Mouse (Mus musculus) forebrain, embryonic 13.5 days (tissue): Measurements from ENCODE around the gene Thada. TPM values are rescaled to one million over a fixed set of nuclear protein-coding genes. Genes with fewer than 3 reads are reported as not detected.

Experiments used
- ATAC-seq: fragments of 200-750 bp; cut with Nextera tagmentation; 2 replicates; pipeline ENCODE4 v1.8.0; 2017
- H3K27ac ChIP-seq: fragments of 300-500 bp; sonication (generic); 2 replicates; pipeline ENCODE4 v1.5.1; 2015; ENCODE audit warnings: inconsistent platforms, mild to moderate bottlenecking, moderate library complexity
- H3K27me3 ChIP-seq: fragments of 300-500 bp; sonication (generic); 2 replicates; pipeline ENCODE4 v1.6.1; 2015; ENCODE audit warnings: mild to moderate bottlenecking, inconsistent platforms
- H3K36me3 ChIP-seq: fragments of 300-500 bp; sonication (generic); 2 replicates; pipeline ENCODE4 v1.6.1; 2015; ENCODE audit warnings: mild to moderate bottlenecking, inconsistent platforms; ENCODE audit not compliant: poor library complexity, severe bottlenecking
- H3K4me1 ChIP-seq: fragments of 300-500 bp; sonication (generic); 2 replicates; pipeline ENCODE4 v1.6.1; 2015; ENCODE audit warnings: inconsistent platforms
- H3K4me2 ChIP-seq: fragments of 300-500 bp; sonication (generic); 2 replicates; pipeline ENCODE4 v1.6.1; 2015; ENCODE audit warnings: inconsistent platforms, mild to moderate bottlenecking, moderate library complexity
- H3K4me3 ChIP-seq: fragments of 300-500 bp; sonication (generic); 2 replicates; pipeline ENCODE4 v1.5.1; 2015; ENCODE audit warnings: mild to moderate bottlenecking, inconsistent platforms
- H3K9ac ChIP-seq: fragments of 300-500 bp; sonication (generic); 2 replicates; pipeline ENCODE4 v1.6.1; 2015; ENCODE audit warnings: mild to moderate bottlenecking, inconsistent platforms
- H3K9me3 ChIP-seq: fragments of 300-500 bp; sonication (generic); replicated peaks from 2 replicates; pipeline ENCODE4 v1.6.1; 2016; ENCODE audit warnings: inconsistent platforms
- WGBS: fragments of 180-500 bp; shearing (Covaris S2); methylation state at CpG from one replicate; pipeline ENCODE4 v1.1.7; 2015; 5-methylcytosine and 5-hydroxymethylcytosine counted together
- polyA plus RNA-seq: library from polyadenylated mRNA; unstranded; fragments of >200 nt; fragmentation: Nextera tagmentation; extraction: Ambion mirVana; gene quantifications from 2 replicates; pipeline ENCODE4 v1.2.1, GENCODE M21; 2015

Thada gene
- polyA plus RNA-seq, 1 experiment from 2014 or later, result 6.9 TPM

DNA sequence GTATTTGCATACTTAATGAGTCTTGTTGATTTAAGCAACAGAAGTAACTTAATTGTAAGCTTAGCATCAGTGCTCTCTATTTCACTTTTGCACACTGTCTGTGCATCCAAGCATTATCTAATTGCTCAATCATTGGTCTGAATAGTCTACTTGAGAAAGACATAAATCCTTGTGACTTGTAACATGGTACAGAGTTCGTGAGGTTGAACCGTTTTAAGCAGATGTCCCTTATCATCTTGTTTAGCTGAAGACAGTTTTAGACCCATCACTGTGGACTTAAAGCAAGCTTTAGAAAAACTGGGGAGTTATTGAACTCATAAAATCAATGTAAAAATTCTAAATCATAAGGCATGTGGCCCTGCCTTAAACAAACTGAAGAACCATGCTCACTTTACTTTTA lies 31.6 kb upstream of the Thada start:
- Histone ChIP-seq H3K27ac (no peak overlapping the region), H3K4me1 (peaks cover 6% of the 10 kb centered on the region; the same call in 1 of the 2 replicates), H3K36me3 (no peaks in the 10 kb centered on the region), H3K27me3 (no peaks in the 10 kb centered on the region), H3K9me3 (no peaks in the 10 kb centered on the region), H3K4me3 (no peak overlapping the region), H3K9ac (no peak overlapping the region), H3K4me2 (no peak overlapping the region)
- no peak for ATAC-seq
- 67% methylated on average over 2 of the region's 2 CpGs for WGBS

DNA sequence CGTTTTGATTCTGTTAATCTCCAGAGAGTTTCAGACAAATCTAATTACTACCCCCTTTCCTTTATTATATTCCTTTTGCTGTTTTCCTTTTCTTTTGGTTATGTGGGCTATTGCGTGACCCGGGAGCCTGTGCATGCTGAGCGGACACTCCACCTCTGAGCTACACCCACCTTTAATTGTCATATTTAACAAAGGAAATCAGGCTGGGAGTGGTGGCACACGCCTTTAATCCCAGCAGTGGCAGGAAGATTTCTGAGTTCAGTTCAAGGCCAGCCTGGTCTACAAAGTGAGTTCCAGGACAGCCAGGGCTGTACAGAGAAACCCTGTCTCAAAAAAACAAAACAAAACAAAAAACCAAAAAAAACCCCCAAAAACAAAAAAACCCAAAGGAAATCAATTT lies 31.0 kb upstream of the Thada start:
- no peak overlapping the region for H3K4me2 ChIP-seq
- no peak overlapping the region for H3K9ac ChIP-seq
- no peaks in the 10 kb centered on the region for H3K9me3 ChIP-seq
- no peak overlapping the region for H3K4me3 ChIP-seq
- peaks cover 6% of the 10 kb centered on the region; the same call in 1 of the 2 replicates for H3K4me1 ChIP-seq
- no peak for ATAC-seq
- no peak overlapping the region for H3K27ac ChIP-seq
- no peaks in the 10 kb centered on the region for H3K36me3 ChIP-seq
- H3K27me3 ChIP-seq, result no peaks in the 10 kb centered on the region
- 78% methylated on average over 5 of the region's 5 CpGs for WGBS

DNA sequence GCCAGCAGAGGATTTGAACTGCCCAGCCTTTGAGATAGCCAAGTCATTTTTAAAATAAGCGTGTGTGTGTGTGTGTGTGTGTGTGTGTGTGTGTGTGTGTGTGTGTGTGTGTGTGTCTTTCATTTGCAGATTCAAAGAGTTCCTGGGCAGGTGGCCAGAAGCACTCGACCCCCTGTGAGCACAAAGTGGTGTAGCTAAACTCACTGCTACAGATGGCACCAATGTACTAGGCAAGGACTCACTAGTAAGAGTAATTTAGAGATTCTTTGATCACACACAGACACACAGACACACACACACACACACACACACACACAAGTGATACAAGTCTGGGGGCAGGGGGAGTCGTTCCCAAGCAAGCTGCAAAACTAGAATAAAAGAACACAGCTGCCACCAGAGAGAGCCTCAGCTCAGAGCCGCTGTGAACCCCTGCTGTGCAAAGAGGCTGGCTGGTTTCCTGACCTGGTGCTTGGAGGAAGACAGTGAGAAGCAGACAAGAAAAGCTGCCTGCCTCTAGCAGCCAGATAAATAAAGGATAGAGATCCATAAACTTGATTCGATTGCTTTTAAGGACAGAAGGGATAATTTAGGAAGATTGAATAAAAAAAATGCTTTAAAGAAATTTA lies 26.4 kb upstream of the Thada start:
- WGBS, result 23% methylated on average over 5 of the region's 5 CpGs
- H3K4me2 ChIP-seq, result no peak overlapping the region
- H3K36me3 ChIP-seq, result no peaks in the 10 kb centered on the region
- H3K9ac ChIP-seq, result no peak overlapping the region
- no peaks in the 10 kb centered on the region for H3K27me3 ChIP-seq
- no peak overlapping the region for H3K4me3 ChIP-seq
- H3K4me1 ChIP-seq, result no peaks in the 10 kb centered on the region
- no peak for ATAC-seq
- no peak overlapping the region for H3K27ac ChIP-seq
- no peaks in the 10 kb centered on the region for H3K9me3 ChIP-seq

DNA sequence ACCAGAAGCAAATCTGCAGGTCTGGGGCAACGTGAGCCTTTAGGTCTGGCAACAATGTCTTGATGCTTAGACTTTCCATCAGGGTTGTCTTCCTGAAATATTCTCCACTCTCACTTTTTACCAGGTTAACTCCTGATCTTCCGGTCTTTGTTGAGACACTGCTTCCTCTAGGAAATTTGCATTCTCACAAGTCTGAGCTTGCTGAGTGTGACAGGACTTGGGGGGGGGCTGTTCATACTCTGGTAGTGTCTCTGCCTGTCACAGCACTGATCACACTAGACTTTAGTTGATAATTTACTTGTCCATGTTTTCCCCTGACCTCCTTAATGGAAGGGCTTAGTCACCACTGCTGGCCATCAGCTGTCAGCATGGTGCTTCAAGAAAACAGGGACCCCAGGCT lies 21.4 kb upstream of the Thada start:
- Histone ChIP-seq H3K36me3 (no peaks in the 10 kb centered on the region), H3K4me3 (no peak overlapping the region), H3K4me1 (no peaks in the 10 kb centered on the region), H3K9me3 (no peaks in the 10 kb centered on the region), H3K9ac (no peak overlapping the region), H3K27me3 (no peaks in the 10 kb centered on the region), H3K27ac (no peak overlapping the region), H3K4me2 (no peak overlapping the region)
- no peak for ATAC-seq
- WGBS, result 83% methylated on average over 2 of the region's 2 CpGs

DNA sequence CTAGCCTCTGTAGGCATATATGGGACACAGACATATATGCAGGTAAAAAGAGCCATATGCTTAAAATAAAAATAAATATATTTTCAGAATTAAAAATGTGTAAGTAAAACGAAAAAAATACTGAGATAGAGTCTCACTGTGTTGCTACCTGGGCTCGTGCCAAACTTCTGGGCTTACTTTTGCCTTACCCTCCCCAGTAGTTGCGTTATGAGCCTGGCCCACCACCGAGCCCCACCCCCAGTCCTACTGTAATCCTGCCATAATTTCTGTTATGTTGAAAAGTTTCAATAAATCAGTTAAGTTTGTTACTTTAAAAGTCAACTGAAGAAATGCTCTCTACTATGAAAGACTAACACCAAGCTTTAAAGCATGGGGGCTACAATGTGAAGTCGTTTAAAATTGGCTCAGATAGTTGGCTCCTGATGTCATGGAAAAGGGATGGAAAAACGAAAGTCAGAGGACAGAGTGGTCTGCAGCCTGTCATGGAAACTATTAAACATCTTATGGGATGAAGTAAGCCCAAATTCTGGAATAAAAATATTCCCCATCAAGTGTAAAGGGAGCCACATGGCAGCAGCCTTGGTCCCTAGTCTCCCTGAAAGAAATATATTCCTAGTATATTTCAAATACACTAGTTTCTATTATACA lies 17.8 kb upstream of the Thada start:
- peaks cover 8% of the 10 kb centered on the region for H3K4me1 ChIP-seq
- H3K36me3 ChIP-seq, result no peaks in the 10 kb centered on the region
- H3K9me3 ChIP-seq, result no peaks in the 10 kb centered on the region
- no peak overlapping the region for H3K4me3 ChIP-seq
- H3K9ac ChIP-seq, result no peak overlapping the region
- ATAC-seq, result no peak
- WGBS, result 80% methylated on average over 6 of the region's 6 CpGs
- no peak overlapping the region for H3K4me2 ChIP-seq
- H3K27me3 ChIP-seq, result no peaks in the 10 kb centered on the region
- H3K27ac ChIP-seq, result no peak overlapping the region

DNA sequence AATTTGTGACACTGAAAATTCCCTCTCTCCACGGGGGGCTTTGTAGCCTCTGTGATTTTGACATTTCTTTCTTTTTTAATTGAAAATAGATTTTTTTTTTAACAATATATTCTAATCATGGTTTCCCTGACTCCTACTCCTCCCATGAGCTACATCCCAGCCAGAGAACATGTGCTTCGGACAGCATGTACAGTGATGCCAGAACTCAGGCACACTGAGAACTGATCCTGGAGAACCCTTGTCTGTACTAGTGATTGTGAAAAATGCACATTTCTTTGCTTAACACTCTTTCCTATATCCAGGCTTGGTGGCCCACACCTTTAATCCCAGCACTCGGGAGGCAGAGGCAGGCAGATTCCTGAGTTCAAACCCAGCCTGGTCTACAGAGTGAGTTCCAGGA lies 16.8 kb upstream of the Thada start:
- no peaks in the 10 kb centered on the region for H3K9me3 ChIP-seq
- no peak overlapping the region for H3K27ac ChIP-seq
- no peaks in the 10 kb centered on the region for H3K36me3 ChIP-seq
- H3K4me3 ChIP-seq, result no peak overlapping the region
- ATAC-seq, result no peak
- no peak overlapping the region for H3K4me2 ChIP-seq
- 90% methylated on average over 3 of the region's 3 CpGs for WGBS
- H3K27me3 ChIP-seq, result no peaks in the 10 kb centered on the region
- H3K9ac ChIP-seq, result no peak overlapping the region
- peaks cover 8% of the 10 kb centered on the region for H3K4me1 ChIP-seq

DNA sequence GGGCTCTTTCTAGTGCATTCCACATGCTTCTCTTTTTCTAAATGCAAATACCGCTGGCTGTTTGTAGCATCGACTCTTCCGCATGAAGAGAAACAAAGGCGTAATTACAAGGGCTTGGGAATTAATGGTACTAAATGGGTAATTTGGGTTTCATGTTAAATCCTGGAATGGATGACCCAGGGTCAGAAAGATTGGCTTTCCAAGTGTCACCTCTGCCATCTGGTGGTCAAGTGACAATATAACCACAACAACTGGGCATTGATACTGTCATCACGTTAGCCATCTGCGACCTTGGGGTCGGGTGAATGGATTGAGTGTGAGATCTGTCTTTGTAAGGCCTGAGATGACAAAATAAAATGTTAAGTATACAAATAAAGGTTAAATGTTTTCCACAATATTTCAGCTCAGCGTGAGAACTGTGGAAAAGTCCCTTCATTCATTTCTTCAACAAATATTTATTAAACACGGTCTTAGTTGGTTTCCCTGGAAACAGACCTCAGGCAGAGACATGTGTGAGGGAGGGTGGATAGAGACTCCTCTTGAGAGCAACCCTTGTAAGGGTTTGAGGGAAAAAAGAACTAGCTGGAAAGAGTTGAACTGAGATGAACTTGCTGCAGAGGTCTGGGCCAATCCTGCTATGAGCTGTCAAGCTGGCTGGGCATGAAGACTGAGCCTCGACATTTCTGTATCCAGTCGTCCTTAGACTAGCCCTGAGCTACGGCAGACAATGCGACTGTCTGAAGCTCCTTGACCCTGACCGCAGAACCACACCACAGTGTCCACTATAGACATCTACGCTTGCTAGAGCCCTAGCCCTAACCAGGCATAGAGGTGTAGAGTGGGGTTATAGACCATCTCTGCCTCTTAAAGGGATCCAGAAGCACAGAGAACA lies 14.7 kb upstream of the Thada start:
- no peak; the same call in 1 of the 2 replicates for ATAC-seq
- peaks cover 8% of the 10 kb centered on the region for H3K4me1 ChIP-seq
- 49% methylated on average over 15 of the region's 15 CpGs for WGBS
- no peak overlapping the region for H3K4me2 ChIP-seq
- H3K9me3 ChIP-seq, result no peaks in the 10 kb centered on the region
- no peaks in the 10 kb centered on the region for H3K27me3 ChIP-seq
- no peak overlapping the region for H3K27ac ChIP-seq
- no peaks in the 10 kb centered on the region for H3K36me3 ChIP-seq
- H3K9ac ChIP-seq, result no peak overlapping the region
- no peak overlapping the region for H3K4me3 ChIP-seq

DNA sequence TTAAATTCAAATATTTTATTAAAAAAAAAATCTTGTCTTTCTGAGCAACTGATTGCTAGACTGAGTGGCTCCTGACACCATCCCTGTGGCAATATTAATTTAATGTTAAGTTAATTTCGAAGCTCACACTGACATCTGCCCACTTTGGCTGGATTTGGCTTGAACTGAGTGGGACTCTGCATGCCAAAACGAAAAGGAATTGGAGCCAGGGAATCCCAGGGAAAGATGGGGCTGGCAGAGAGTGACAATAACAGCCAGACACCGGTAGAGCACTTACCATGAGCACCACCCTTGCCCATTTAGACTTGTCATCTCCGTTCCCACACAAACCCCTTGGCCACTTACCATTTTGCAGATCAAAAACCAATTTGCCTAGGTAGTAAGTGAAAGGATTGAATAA lies 12.3 kb upstream of the Thada start:
- Histone ChIP-seq H3K9me3 (no peaks in the 10 kb centered on the region), H3K9ac (no peak overlapping the region), H3K27me3 (no peaks in the 10 kb centered on the region), H3K27ac (no peak overlapping the region), H3K4me1 (peaks cover 8% of the 10 kb centered on the region), H3K4me3 (no peak overlapping the region), H3K36me3 (no peaks in the 10 kb centered on the region), H3K4me2 (no peak overlapping the region)
- 85% methylated on average over 4 of the region's 4 CpGs for WGBS
- ATAC-seq, result no peak

DNA sequence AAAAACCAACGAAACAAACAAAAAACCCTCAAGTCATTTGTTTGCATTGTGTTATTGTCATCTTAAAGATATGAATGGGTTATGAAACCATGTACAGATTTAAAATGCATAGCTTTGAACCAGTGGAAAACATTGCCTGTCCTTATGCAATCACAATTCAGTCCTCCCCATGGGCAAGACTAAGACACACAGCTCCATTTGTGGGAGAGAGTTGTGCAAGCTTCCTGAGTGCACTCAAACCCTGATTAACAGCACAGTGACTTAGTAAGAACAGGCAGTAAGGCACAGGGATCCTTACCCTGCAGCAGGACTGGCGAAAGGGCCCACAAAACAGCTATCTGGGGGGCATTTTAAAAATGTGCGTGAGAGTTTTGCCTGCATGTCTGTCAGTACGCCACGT lies 11.2 kb upstream of the Thada start:
- Histone ChIP-seq H3K36me3 (no peaks in the 10 kb centered on the region), H3K4me3 (no peak overlapping the region), H3K9me3 (no peaks in the 10 kb centered on the region), H3K4me2 (no peak overlapping the region), H3K27ac (no peak overlapping the region), H3K9ac (no peak overlapping the region), H3K27me3 (no peaks in the 10 kb centered on the region), H3K4me1 (peaks cover 8% of the 10 kb centered on the region)
- no peak for ATAC-seq
- 87% methylated on average over 5 of the region's 5 CpGs for WGBS

DNA sequence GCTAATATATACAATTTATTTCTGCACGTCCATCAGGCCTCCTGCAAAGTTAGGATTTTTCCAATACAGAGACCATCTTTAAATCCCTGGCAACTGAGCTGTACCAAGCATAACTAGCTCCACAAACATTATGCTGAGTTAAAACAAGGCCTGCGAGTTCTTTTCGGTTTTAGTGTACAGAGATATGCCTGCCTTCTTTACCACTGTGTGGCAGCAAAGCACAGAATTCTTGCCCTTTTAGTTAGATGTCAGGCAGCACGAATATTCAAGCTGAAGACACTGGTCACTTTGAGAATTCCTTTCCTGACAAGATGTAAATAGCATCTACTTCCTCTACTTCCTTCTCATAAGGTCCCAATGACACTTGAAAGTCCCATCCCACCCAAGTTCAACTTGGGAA lies 8.3 kb upstream of the Thada start:
- Histone ChIP-seq H3K36me3 (no peaks in the 10 kb centered on the region), H3K4me2 (no peak overlapping the region), H3K4me3 (no peak overlapping the region), H3K27ac (no peak overlapping the region), H3K9me3 (no peaks in the 10 kb centered on the region), H3K4me1 (no peaks in the 10 kb centered on the region), H3K27me3 (no peaks in the 10 kb centered on the region), H3K9ac (no peak overlapping the region)
- no peak for ATAC-seq
- 61% methylated on average over 4 of the region's 4 CpGs for WGBS

DNA sequence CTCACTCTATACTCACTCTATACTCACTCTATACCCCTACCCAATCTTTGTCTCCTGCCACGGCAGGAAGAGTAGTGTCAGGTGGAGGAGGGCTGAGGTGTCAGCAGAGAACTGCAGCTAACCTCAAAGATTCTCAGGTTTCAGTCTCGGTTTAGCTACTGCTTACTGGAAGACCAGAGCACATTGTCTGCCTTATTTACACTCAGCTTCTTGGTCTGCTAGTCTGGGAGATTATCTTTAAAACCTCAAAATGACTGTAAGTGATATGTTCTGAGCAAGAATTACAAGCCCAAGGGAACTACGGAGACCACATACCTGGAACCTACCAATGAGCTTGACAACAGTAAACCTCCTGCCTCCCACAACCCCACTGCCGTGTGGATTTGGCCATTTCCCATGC lies 31.0 kb downstream of the Thada start:
- H3K9me3 ChIP-seq, result no peaks in the 10 kb centered on the region
- ATAC-seq, result no peak
- no peak overlapping the region for H3K27ac ChIP-seq
- H3K27me3 ChIP-seq, result no peaks in the 10 kb centered on the region
- no peak overlapping the region for H3K9ac ChIP-seq
- 93% methylated on average over 4 of the region's 4 CpGs for WGBS
- no peaks in the 10 kb centered on the region for H3K4me1 ChIP-seq
- no peak overlapping the region for H3K4me3 ChIP-seq
- no peak overlapping the region for H3K4me2 ChIP-seq
- peaks cover 79% of the 10 kb centered on the region for H3K36me3 ChIP-seq

DNA sequence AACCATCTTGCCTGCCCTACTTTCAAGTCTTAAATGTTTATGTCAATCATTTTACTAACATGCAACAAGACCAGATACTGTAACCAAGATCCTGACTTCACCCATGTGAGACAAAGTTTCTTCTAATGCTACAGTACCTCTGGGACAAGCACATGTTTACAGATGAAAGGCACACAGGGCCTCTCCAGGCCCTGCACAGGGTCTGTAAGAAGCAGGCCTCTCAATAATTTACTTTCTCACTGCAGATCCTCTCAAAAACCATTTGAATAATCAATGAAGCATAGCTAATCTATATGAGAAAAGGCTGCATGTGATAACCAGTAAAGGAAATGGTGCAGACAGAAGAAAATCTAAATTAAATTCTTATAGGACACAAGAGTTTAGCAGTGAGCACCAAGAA lies 31.8 kb downstream of the Thada start:
- no peaks in the 10 kb centered on the region for H3K27me3 ChIP-seq

More for the DNA sequence above, 31.8 kb downstream of the Thada start:
- Histone ChIP-seq H3K9ac (no peak overlapping the region), H3K4me2 (no peak overlapping the region), H3K4me1 (no peaks in the 10 kb centered on the region), H3K36me3 (peaks cover 79% of the 10 kb centered on the region), H3K27ac (no peak overlapping the region), H3K4me3 (no peak overlapping the region), H3K9me3 (no peaks in the 10 kb centered on the region)
- no peak for ATAC-seq
